Mouse (Mus musculus): ENCODE data around the gene 4930453N24Rik.

Gene 4930453N24Rik

DNA sequence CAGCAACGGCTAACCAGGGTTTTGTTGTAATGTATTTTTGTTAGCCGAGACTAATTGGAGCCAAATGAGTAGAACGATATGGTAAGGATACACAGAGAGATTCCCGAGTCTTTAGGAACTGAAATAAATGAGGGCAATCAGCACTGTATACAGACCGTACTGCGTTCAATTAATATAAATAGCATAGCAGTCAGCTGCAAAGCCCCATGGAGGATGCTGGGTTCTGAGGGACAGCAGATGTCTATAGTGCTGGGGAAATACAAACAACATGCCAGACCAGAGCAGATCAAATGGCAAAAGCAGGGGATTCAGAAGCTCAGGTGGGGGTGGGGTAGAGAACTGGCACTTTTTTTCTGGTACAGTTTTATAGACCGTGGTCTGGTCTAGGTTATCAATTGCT lies 51.9 kb downstream of the 4930453N24Rik start:
- DNase-seq: no peak

DNA sequence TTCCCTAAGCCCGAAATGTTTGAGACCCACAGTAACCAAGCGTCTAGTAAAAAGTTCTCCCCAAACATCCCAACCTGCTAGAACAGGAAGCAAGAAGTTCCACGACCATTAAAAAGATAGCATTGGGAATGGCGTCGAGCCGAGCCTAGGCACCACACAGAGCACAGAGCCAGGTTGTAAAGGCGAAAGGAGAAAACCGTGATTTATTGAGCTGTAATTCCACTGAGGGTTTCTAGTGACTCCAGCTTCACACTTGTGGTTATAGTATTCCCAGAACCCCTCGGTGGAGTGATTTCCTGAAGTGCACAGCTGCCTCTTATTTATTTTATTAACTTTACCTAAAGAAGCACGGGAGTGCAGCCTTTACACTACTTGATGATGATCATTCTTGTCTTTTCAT lies 53.1 kb downstream of the 4930453N24Rik start:
- no peak for DNase-seq

DNA sequence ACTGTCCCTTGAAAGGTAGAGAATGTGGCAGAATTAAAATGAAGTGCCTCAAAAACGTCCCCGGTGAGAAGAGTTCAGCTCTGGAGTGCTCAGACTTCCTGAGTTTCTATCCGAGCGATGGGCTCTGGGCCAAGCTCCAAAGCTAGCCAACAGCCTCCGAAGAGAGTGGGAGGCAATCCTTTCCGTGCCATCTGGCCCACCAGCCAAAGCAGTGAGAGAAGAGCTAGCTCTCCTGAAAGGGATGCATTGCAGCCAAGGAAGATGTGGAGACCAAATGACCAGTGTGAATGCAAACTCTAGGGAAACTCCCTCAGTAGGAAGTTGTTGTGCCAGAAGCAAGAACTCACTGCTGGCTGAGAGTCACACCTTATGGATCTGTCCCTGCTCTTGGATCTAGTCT lies 59.1 kb downstream of the 4930453N24Rik start:
- no peak for DNase-seq
